Mouse (Mus musculus) left cerebral cortex, adult 9 months (tissue): ENCODE results near the gene Spata17.
A peak's percentile ranks its signal among the peaks of the same experiment; 100 is the strongest.
"Not testable (repeated sequence)": the region's sequence is repeated elsewhere in the genome, so short reads cannot be mapped to it uniquely, and the experiment has no call there.

Source experiments
- DNase-seq, 2 experiments: peaks; one replicate each; pipeline ENCODE4 v3.0.0; 2022; ENCODE audit warnings: low spot score in 2 of 2

The Spata17 gene

GRCm38 (mm10) chr1:187175991-187176390 lies 39.3 kb downstream of the Spata17 start:
- DNase-seq = no peak

- no peak for DNase-seq
Measured at GRCm38 (mm10) chr1:187170361-187170760, 44.9 kb downstream of the Spata17 start.

GRCm38 (mm10) chr1:187169646-187170045 lies 45.6 kb downstream of the Spata17 start:
- DNase-seq = no peak

GRCm38 (mm10) chr1:187163571-187163970 lies 51.7 kb downstream of the Spata17 start:
- DNase-seq = no peak

- no peak for DNase-seq
Measured at GRCm38 (mm10) chr1:187155658-187156057, 59.6 kb downstream of the Spata17 start.

GRCm38 (mm10) chr1:187153681-187154080 lies 61.6 kb downstream of the Spata17 start:
- no peak for DNase-seq

- no peak for DNase-seq
Measured at GRCm38 (mm10) chr1:187152571-187152970, 62.7 kb downstream of the Spata17 start.

GRCm38 (mm10) chr1:187142984-187143383 lies 72.3 kb downstream of the Spata17 start:
- no peak for DNase-seq

GRCm38 (mm10) chr1:187137426-187137825 lies 77.8 kb downstream of the Spata17 start:
- peak; percentile 25 to 72 for DNase-seq

- DNase-seq = no peak
Measured at GRCm38 (mm10) chr1:187135887-187136286, 79.4 kb downstream of the Spata17 start.

- DNase-seq = no peak
Measured at GRCm38 (mm10) chr1:187133841-187134240, 81.4 kb downstream of the Spata17 start.

GRCm38 (mm10) chr1:187132348-187132747 lies 82.9 kb downstream of the Spata17 start:
- DNase-seq = no peak

- not testable (repeated sequence) for DNase-seq
Measured at GRCm38 (mm10) chr1:187127548-187127947, 87.7 kb downstream of the Spata17 start.

- no peak for DNase-seq
Measured at GRCm38 (mm10) chr1:187125733-187126132, 89.5 kb downstream of the Spata17 start.

- no peak for DNase-seq
Measured at GRCm38 (mm10) chr1:187124967-187125366, 90.3 kb downstream of the Spata17 start.

GRCm38 (mm10) chr1:187119300-187119699 lies 96.0 kb downstream of the Spata17 start:
- peak; percentile 70 to 80 for DNase-seq

GRCm38 (mm10) chr1:187118108-187118507 lies 97.2 kb downstream of the Spata17 start:
- no peak for DNase-seq

GRCm38 (mm10) chr1:187113716-187114115 lies 101.5 kb downstream of the Spata17 start:
- DNase-seq = no peak

- no peak for DNase-seq
Measured at GRCm38 (mm10) chr1:187102130-187102529, 113.1 kb downstream of the Spata17 start.

GRCm38 (mm10) chr1:187101202-187101601 lies 114.1 kb downstream of the Spata17 start:
- DNase-seq = no peak

- DNase-seq = no peak
Measured at GRCm38 (mm10) chr1:187100624-187101023, 114.6 kb downstream of the Spata17 start.

GRCm38 (mm10) chr1:187098285-187098684 lies 117.0 kb downstream of the Spata17 start:
- no peak for DNase-seq

- DNase-seq = no peak
Measured at GRCm38 (mm10) chr1:187092546-187092945, 122.7 kb downstream of the Spata17 start.

- no peak for DNase-seq
Measured at GRCm38 (mm10) chr1:187088660-187089395, 126.4 kb downstream of the Spata17 start.
